Mouse (Mus musculus): ENCODE data around the gene Atl3. TPM values are rescaled to one million over a fixed set of nuclear protein-coding genes. Genes with fewer than 3 reads are reported as not detected.

Gene Atl3
- polyA plus RNA-seq, 2 experiments, result 7.3 to 7.5 TPM

DNA sequence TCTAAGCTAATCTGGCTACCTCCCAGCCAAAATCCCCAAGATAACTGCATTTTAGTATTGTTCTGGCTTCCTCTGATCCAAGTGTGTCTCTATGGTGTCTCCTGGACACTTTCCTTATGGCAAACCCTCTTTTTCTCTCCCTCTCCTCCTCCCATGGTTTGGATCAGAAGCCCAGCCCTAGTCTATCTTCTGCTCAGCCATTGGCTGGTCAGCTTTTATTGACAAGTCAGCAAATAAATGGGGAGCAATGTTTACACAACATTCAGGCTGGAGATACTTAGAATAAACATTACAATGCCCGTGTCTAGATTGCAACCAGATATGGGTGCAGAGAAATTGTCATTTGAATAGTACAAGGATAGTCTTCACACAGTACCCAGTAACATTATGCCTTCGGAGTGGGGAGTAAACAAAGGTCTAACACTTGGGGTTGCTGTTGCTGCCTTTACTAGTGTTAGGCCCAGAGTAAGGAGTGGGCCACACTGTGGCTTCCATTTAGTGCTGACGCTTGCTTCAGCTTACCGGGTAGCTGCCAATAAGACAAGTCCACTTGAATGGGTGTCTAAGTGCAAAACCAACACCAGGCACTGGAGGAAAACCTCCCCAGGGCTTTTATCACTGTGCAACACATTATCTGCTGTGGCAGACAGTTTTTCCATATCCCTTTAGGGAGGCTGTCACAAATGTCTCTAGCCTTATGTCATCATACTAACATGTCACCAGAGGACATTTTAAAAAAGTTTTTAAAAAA is 57.9 kb downstream of the Atl3 start:
- Histone ChIP-seq H3K36me3 (replicated peaks; ENCODE audit: control insufficient read depth, insufficient read depth, low read depth) (no peaks in the 10 kb centered on the region), H3K27me3 (ENCODE audit: control insufficient read depth, insufficient read depth, low read length) (no peaks in the 10 kb centered on the region), H3K9me3 (ENCODE audit: control insufficient read depth, low read length) (no peaks in the 10 kb centered on the region), H3K4me1 (replicated peaks; ENCODE audit: control insufficient read depth in 2 of 2, insufficient read depth in 2 of 2, low read length in 1 of 2) (peaks cover 32 to 33% of the 10 kb centered on the region in 2 experiments), H3K27ac (peak overlapping the region; percentile 90), H3K4me2 (ENCODE audit: low read depth) (peak overlapping the region; percentile 55), H3K4me3 (ENCODE audit: insufficient read depth in 1 of 2, low read depth in 2 of 2, low read length in 2 of 2) (no peak overlapping the region), H3K9ac (replicated peaks) (peak overlapping the region; percentile 33)
- peak; percentile 91 for ATAC-seq (ENCODE audit: insufficient read depth)
- peak; percentile 85 for TF ChIP-seq EP300 (IDR thresholded peaks at IDR 0.05; ENCODE audit: low read depth)
- no peak for TF ChIP-seq CTCF (IDR thresholded peaks at IDR 0.05; ENCODE audit: low read depth)
- peak; percentile 73 to 77 (median 73) for DNase-seq (ENCODE audit: low read depth in 3 of 3, low spot score in 3 of 3)
- 21% methylated on average over 4 of the region's 4 CpGs for WGBS (ENCODE audit: insufficient replicate concordance)

DNA sequence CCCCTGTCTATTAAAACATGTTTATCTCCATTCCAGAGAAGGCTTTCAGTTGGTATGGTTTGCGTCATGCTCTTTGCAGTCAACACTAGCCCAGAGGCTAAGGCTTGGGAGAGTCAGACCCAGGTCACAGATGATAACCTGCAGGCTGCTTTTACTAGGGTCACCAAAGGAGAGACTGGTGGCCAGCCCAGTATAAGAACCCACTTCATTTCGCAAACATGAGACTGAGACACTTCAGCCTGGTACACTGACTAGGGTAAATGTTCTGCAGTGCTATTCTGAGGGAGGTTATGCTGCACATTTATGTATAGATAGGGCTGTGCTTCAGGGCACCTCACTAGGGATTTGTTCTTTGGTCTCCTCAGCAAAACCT is 58.4 kb downstream of the Atl3 start:
- H3K4me2 ChIP-seq (ENCODE audit: low read depth), result peak overlapping the region; percentile 55
- WGBS (ENCODE audit: insufficient replicate concordance), result 14% methylated on average over 2 of the region's 2 CpGs
- H3K36me3 ChIP-seq (replicated peaks; ENCODE audit: control insufficient read depth, insufficient read depth, low read depth), result no peaks in the 10 kb centered on the region
- peak overlapping the region; percentile 43 for H3K9ac ChIP-seq (replicated peaks)
- H3K27me3 ChIP-seq (ENCODE audit: control insufficient read depth, insufficient read depth, low read length), result no peaks in the 10 kb centered on the region
- DNase-seq (ENCODE audit: low read depth in 3 of 3, low spot score in 3 of 3) (no peak), ATAC-seq (ENCODE audit: insufficient read depth) (peak; percentile 37)
- H3K4me1 ChIP-seq (replicated peaks; ENCODE audit: control insufficient read depth in 2 of 2, insufficient read depth in 2 of 2, low read length in 1 of 2), result peaks cover 33 to 34% of the 10 kb centered on the region in 2 experiments
- TF ChIP-seq EP300 (IDR thresholded peaks at IDR 0.05; ENCODE audit: low read depth), result no peak
- no peak for TF ChIP-seq CTCF (IDR thresholded peaks at IDR 0.05; ENCODE audit: low read depth)
- H3K4me3 ChIP-seq (ENCODE audit: insufficient read depth in 1 of 2, low read depth in 2 of 2, low read length in 2 of 2), result no peak overlapping the region
- H3K27ac ChIP-seq, result peak overlapping the region; percentile 90
- H3K9me3 ChIP-seq (ENCODE audit: control insufficient read depth, low read length), result no peaks in the 10 kb centered on the region

DNA sequence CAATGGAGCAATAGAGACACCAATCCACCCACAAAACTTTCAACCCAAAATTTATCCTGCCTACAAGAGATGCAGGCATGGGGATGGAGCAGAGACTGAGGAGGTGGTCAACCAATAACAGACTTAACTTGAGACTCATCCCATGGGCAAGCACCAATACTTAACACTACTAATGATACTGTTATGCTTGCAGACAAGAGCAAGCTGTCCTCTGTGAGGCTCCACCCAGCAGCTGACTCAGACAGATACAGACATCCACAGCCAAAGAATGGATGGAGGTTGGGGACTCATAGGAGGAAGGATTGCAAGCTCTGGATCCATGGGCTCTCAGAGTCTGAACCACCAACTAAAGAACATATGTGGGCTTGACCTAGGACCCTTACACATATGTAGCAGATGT is 59.6 kb downstream of the Atl3 start:
- H3K27ac ChIP-seq, result peak overlapping the region; percentile 90
- no peaks in the 10 kb centered on the region for H3K9me3 ChIP-seq (ENCODE audit: control insufficient read depth, low read length)
- peak; percentile 39 for ATAC-seq (ENCODE audit: insufficient read depth)
- H3K4me1 ChIP-seq (replicated peaks; ENCODE audit: control insufficient read depth in 2 of 2, insufficient read depth in 2 of 2, low read length in 1 of 2), result peaks cover 33 to 39% of the 10 kb centered on the region in 2 experiments
- no peaks in the 10 kb centered on the region for H3K27me3 ChIP-seq (ENCODE audit: control insufficient read depth, insufficient read depth, low read length)
- TF ChIP-seq CTCF (IDR thresholded peaks at IDR 0.05; ENCODE audit: low read depth), result no peak
- peak; percentile 61 for TF ChIP-seq EP300 (IDR thresholded peaks at IDR 0.05; ENCODE audit: low read depth)
- peak in 2 of 3 experiments; percentile 42 to 45 for DNase-seq (ENCODE audit: low read depth in 3 of 3, low spot score in 3 of 3)
- H3K4me2 ChIP-seq (ENCODE audit: low read depth), result peak overlapping the region; percentile 55
- H3K9ac ChIP-seq (replicated peaks), result peak overlapping the region; percentile 43
- no peaks in the 10 kb centered on the region for H3K36me3 ChIP-seq (replicated peaks; ENCODE audit: control insufficient read depth, insufficient read depth, low read depth)
- H3K4me3 ChIP-seq (ENCODE audit: insufficient read depth in 1 of 2, low read depth in 2 of 2, low read length in 2 of 2), result no peak overlapping the region

DNA sequence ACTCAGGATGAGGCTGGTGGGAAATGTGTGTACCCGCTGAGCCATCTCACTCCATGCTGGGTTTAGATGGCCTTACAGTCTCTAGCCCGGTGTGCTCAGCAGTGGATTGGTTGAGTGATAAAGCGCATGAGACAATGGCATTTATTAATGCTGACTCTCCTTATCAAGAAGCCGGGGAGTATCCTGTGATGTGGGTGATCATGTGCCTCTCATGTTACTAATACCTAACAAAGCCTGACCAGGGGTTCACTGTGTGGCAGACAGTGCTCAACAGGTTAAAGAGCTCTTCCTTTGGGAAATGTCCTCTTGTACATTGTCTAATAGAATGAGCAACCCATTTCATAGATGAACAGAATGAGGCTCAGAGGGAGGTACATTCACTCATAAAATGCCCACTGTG is 61.0 kb downstream of the Atl3 start:
- H3K9me3 ChIP-seq (ENCODE audit: control insufficient read depth, low read length), result no peaks in the 10 kb centered on the region
- H3K4me1 ChIP-seq (replicated peaks; ENCODE audit: control insufficient read depth in 2 of 2, insufficient read depth in 2 of 2, low read length in 1 of 2), result peaks cover 33 to 42% of the 10 kb centered on the region in 2 experiments
- no peak overlapping the region for H3K4me2 ChIP-seq (ENCODE audit: low read depth)

DNA sequence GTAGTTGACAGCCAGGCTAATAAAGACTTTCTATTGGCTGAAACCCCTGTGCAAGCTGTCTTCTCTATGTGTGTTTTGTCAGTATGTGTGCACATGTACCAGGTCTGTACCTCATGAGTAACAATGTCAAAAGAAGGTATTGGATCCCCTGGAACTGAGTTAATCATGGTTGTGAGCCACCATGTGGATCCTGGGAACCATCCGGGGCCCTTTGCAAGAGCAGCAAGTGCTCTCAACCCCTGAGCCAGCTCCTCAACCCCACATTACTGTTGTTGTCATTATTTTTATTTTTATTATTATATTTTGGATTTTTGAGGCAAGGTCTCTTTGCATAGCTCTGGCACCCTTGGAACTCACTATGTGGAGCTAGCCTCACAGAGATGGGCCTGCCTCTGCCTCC is 62.8 kb downstream of the Atl3 start:
- H3K9me3 ChIP-seq (ENCODE audit: control insufficient read depth, low read length), result no peaks in the 10 kb centered on the region
- H3K4me2 ChIP-seq (ENCODE audit: low read depth), result no peak overlapping the region; the same call in 1 of the 2 replicates
- TF ChIP-seq CTCF (IDR thresholded peaks at IDR 0.05; ENCODE audit: low read depth), result no peak
- TF ChIP-seq EP300 (IDR thresholded peaks at IDR 0.05; ENCODE audit: low read depth), result no peak
- no peak overlapping the region for H3K27ac ChIP-seq
- 79% methylated on average over 1 of the region's 1 CpGs for WGBS (ENCODE audit: insufficient replicate concordance)
- ATAC-seq (ENCODE audit: insufficient read depth), result no peak
- no peak overlapping the region for H3K4me3 ChIP-seq (ENCODE audit: insufficient read depth in 1 of 2, low read depth in 2 of 2, low read length in 2 of 2)
- peaks cover 30 to 37% of the 10 kb centered on the region in 2 experiments for H3K4me1 ChIP-seq (replicated peaks; ENCODE audit: control insufficient read depth in 2 of 2, insufficient read depth in 2 of 2, low read length in 1 of 2)
- DNase-seq (ENCODE audit: low read depth in 3 of 3, low spot score in 3 of 3), result no peak
- H3K36me3 ChIP-seq (replicated peaks; ENCODE audit: control insufficient read depth, insufficient read depth, low read depth), result no peaks in the 10 kb centered on the region
- no peak overlapping the region for H3K9ac ChIP-seq (replicated peaks)
- no peaks in the 10 kb centered on the region for H3K27me3 ChIP-seq (ENCODE audit: control insufficient read depth, insufficient read depth, low read length)

More for the DNA sequence above, 61.0 kb downstream of the Atl3 start:
- TF ChIP-seq EP300 (IDR thresholded peaks at IDR 0.05; ENCODE audit: low read depth) (no peak), CTCF (IDR thresholded peaks at IDR 0.05; ENCODE audit: low read depth) (no peak)
- ATAC-seq (ENCODE audit: insufficient read depth) (no peak), DNase-seq (ENCODE audit: low read depth in 3 of 3, low spot score in 3 of 3) (no peak)
- no peak overlapping the region for H3K9ac ChIP-seq (replicated peaks)
- 42% methylated on average over 4 of the region's 4 CpGs for WGBS (ENCODE audit: insufficient replicate concordance)
- H3K27ac ChIP-seq, result no peak overlapping the region; the same call in 1 of the 2 replicates
- H3K36me3 ChIP-seq (replicated peaks; ENCODE audit: control insufficient read depth, insufficient read depth, low read depth), result no peaks in the 10 kb centered on the region
- H3K27me3 ChIP-seq (ENCODE audit: control insufficient read depth, insufficient read depth, low read length), result no peaks in the 10 kb centered on the region
- H3K4me3 ChIP-seq (ENCODE audit: insufficient read depth in 1 of 2, low read depth in 2 of 2, low read length in 2 of 2), result no peak overlapping the region
